Mouse (Mus musculus) layer of hippocampus, postnatal 10 days (tissue): ENCODE measurements around the gene Adh7. TPM values are rescaled to one million over a fixed set of nuclear protein-coding genes. Genes with fewer than 3 reads are reported as not detected.

Experiments
- DNase-seq, 2 experiments: peaks; one replicate each; pipeline ENCODE4 v3.0.0; 2021; ENCODE audit warnings: low spot score in 2 of 2
- total RNA-seq, 2 experiments: library from RNA; stranded (reverse); gene quantifications; 2 replicates each; pipeline ENCODE4 v1.2.3; 2021

The Adh7 gene
- total RNA-seq, 2 experiments from 2014 or later, result 0.21 to 0.47 TPM

- no peak for DNase-seq
These were observed 31.2 kb downstream of the Adh7 start for GRCm38 (mm10) chr3:138248746-138249145.

- no peak for DNase-seq
These were observed 33.6 kb downstream of the Adh7 start for GRCm38 (mm10) chr3:138251156-138251555.

- DNase-seq, result no peak
These were observed 36.6 kb downstream of the Adh7 start for GRCm38 (mm10) chr3:138254205-138254604.

GRCm38 (mm10) chr3:138255366-138255765, 37.8 kb downstream of the Adh7 start:
- DNase-seq, result no peak

GRCm38 (mm10) chr3:138255780-138256550, 38.4 kb downstream of the Adh7 start:
- no peak for DNase-seq

- no peak for DNase-seq
These were observed 43.4 kb downstream of the Adh7 start, which contains the start of gene Adh1 for GRCm38 (mm10) chr3:138260721-138261669. Gene Adh1, plus strand, starts transcription at chr3:138260991.

- no peak for DNase-seq
These were observed 45.0 kb downstream of the Adh7 start for GRCm38 (mm10) chr3:138262568-138262967.

GRCm38 (mm10) chr3:138263154-138263930, 45.8 kb downstream of the Adh7 start:
- no peak for DNase-seq

- no peak for DNase-seq
These were observed 47.1 kb downstream of the Adh7 start for GRCm38 (mm10) chr3:138264648-138265047.

- no peak for DNase-seq
These were observed 52.9 kb downstream of the Adh7 start for GRCm38 (mm10) chr3:138270507-138270906.

GRCm38 (mm10) chr3:138271297-138271696, 53.7 kb downstream of the Adh7 start:
- no peak for DNase-seq

- DNase-seq, result no peak
These were observed 55.5 kb downstream of the Adh7 start for GRCm38 (mm10) chr3:138273080-138273479.

- no peak for DNase-seq
These were observed 57.5 kb downstream of the Adh7 start for GRCm38 (mm10) chr3:138275100-138275499.

- no peak for DNase-seq
These were observed 65.0 kb downstream of the Adh7 start for GRCm38 (mm10) chr3:138282556-138282955.

Other genes with a start within 250 kb of the Adh7 start
- 1 to 10 TPM; 4.7 to 7.1 TPM for gene Dapp1, start 236.2 kb upstream of the Adh7 start, total RNA-seq
- 1 to 10 TPM; 1.3 TPM for gene 1110002E22Rik, start 152.7 kb upstream of the Adh7 start, total RNA-seq
- gene Gm5105, start 150.4 kb upstream of the Adh7 start, total RNA-seq, result under 1 TPM in 1 of 2 experiments, not detected in 1; 0.20 TPM
- gene Trmt10a, start 74.3 kb upstream of the Adh7 start, total RNA-seq, result 1 to 10 TPM; 8.0 to 9.3 TPM
- 1 to 10 TPM; 4.3 to 5.3 TPM for gene Mttp, start 72.8 kb upstream of the Adh7 start, total RNA-seq
- gene 4930579F01Rik, start 23.9 kb upstream of the Adh7 start, total RNA-seq, result not detected
- 1 to 10 TPM; 1.4 to 1.7 TPM for gene Adh1, start 43.2 kb downstream of the Adh7 start, total RNA-seq
- gene Adh6a, start 95.5 kb downstream of the Adh7 start, total RNA-seq, result not detected
- gene Adh6b, start 124.0 kb downstream of the Adh7 start, total RNA-seq, result under 1 TPM in 1 of 2 experiments, not detected in 1; 0.27 TPM
- gene Adh4, start 197.7 kb downstream of the Adh7 start, total RNA-seq, result not detected
- gene Adh5, start 225.3 kb downstream of the Adh7 start, total RNA-seq, result 10 to 100 TPM; 89.4 to 93.7 TPM